Mouse (Mus musculus): Measurements from ENCODE around the gene Irx4. TPM values are rescaled to one million over a fixed set of nuclear protein-coding genes. Genes with fewer than 3 reads are reported as not detected.

Gene Irx4
- polyA plus RNA-seq, 1 experiment: not detected

DNA sequence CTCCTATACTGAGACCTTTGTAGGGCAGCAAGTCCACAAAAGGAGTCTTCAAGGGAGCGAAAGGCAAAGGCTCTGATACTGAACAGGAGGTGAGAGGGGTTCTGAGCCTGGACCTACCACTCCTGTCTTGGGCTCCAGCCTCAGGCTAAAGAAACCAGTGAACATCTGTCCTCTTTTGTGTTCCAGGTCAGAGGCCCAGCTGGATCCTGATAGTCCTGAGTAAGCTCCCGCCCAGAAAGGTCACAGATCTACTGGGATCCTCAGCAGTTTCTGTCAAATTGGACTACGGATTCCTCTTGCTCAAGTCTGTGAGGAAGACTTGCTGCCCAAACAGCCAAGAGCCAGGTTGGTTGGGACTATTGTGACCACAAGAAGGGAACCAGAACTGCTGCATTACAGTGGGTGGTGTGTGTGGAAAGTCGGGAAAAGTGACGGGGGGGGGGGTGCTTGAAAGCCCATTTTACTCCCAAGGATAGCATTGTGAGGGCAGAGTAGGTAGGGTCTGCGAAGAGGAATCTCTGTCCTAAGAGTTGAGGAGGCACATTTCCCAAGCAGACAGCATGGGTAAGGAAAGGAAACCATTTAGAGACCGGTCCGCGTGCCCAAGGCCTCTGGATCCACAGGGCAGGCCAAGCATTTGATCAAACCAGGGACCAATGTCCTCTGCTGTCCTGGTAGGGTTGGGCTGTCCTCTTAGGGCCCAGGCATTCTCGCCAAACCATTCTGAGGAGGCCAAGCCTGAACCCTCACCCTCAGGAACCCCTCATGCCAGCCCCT lies 514 bp upstream of the Irx4 start:
- Histone ChIP-seq H3K4me3 (no peak overlapping the region), H3K4me2 (ENCODE audit: low read depth) (no peak overlapping the region), H3K27me3 (ENCODE audit: control insufficient read depth, insufficient read depth, insufficient read length) (peaks cover 41% of the 10 kb centered on the region)

DNA sequence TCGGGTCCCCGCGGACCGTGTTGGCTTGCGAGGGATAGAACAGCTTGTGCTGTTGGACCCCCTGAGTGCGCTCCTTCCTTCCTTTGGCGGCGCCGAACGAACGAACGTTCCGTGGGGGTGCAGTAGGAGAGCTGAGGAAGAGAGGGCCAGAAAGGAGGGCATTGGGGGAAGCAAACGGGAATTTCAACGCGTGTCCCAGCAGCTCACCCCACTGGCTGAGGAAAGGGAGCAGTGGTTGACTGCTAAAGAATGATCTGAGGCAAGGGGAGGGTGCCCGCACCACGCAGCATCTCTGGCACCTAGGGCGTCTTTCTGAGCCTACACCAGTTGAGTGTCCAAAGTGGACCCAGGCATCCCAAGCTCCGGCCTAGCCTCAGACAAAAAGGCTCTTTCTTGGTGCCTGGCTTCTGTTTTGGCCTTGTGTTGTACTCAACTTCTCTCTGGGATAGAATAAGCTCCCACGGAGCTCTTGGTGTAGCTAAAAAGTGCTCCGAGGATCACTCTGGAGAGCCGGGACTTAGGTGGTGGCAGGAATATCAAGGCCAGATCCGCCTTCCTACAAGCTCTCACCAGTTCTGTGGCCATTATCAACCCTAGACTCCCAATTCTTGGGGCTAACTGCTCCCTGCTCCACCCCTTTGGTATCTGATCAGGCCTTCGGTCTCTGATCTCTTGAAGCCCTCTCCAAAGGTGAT lies 904 bp downstream of the Irx4 start:
- Histone ChIP-seq H3K79me2 (ENCODE audit: control insufficient read depth, insufficient read depth) (no peaks in the 10 kb centered on the region), H3K4me2 (ENCODE audit: low read depth) (no peak overlapping the region), H3K4me3 (no peak overlapping the region), H3ac (ENCODE audit: control insufficient read depth, insufficient read length) (no peak overlapping the region), H3K27me3 (ENCODE audit: control insufficient read depth, insufficient read depth, insufficient read length) (peaks cover 50% of the 10 kb centered on the region), H3K36me3 (ENCODE audit: control insufficient read depth, insufficient read depth) (no peaks in the 10 kb centered on the region)
- TF ChIP-seq POLR2A (IDR thresholded peaks at IDR 0.05; ENCODE audit: insufficient read length, low read depth): no peak
- TF ChIP-seq REST (IDR thresholded peaks at IDR 0.05; ENCODE audit: insufficient read depth, insufficient read length): no peak
- no peak for TF ChIP-seq TCF3 (IDR thresholded peaks at IDR 0.05; ENCODE audit: insufficient read length, low read depth)
- no peak for TF ChIP-seq POLR2AphosphoS2 (IDR thresholded peaks at IDR 0.05; ENCODE audit: insufficient read length, low read depth)
- no peak for TF ChIP-seq CEBPB (IDR thresholded peaks at IDR 0.05; ENCODE audit: insufficient read depth, poor library complexity, severe bottlenecking)
- TF ChIP-seq MYOD1 (IDR thresholded peaks at IDR 0.05; ENCODE audit: control insufficient read depth in 1 of 3, insufficient read length in 2 of 3, low read depth in 2 of 3): no peak
- no peak for TF ChIP-seq MYOG (IDR thresholded peaks at IDR 0.05; ENCODE audit: control insufficient read depth in 1 of 3, insufficient read depth in 1 of 3, insufficient read length in 2 of 3, low read depth in 2 of 3)
- TF ChIP-seq USF1 (IDR thresholded peaks at IDR 0.05; ENCODE audit: low read depth): no peak
- TF ChIP-seq E2F4 (IDR thresholded peaks at IDR 0.05; ENCODE audit: insufficient read depth): no peak
- TF ChIP-seq TCF12 (IDR thresholded peaks at IDR 0.05; ENCODE audit: insufficient read depth, poor library complexity, severe bottlenecking): no peak
- no peak for TF ChIP-seq MAX (IDR thresholded peaks at IDR 0.05; ENCODE audit: low read depth)
- TF ChIP-seq SRF (IDR thresholded peaks at IDR 0.05; ENCODE audit: control insufficient read depth, insufficient read length, low read depth): no peak

More for the DNA sequence above, 514 bp upstream of the Irx4 start:
- no peak overlapping the region for H3ac ChIP-seq (ENCODE audit: control insufficient read depth, insufficient read length)
- no peaks in the 10 kb centered on the region for H3K36me3 ChIP-seq (ENCODE audit: control insufficient read depth, insufficient read depth)
- TF ChIP-seq TCF3 (IDR thresholded peaks at IDR 0.05; ENCODE audit: insufficient read length, low read depth): no peak
- TF ChIP-seq TCF12 (IDR thresholded peaks at IDR 0.05; ENCODE audit: insufficient read depth, poor library complexity, severe bottlenecking): no peak
- TF ChIP-seq CEBPB (IDR thresholded peaks at IDR 0.05; ENCODE audit: insufficient read depth, poor library complexity, severe bottlenecking): no peak
- TF ChIP-seq POLR2A (IDR thresholded peaks at IDR 0.05; ENCODE audit: insufficient read length, low read depth): no peak
- TF ChIP-seq MYOD1 (IDR thresholded peaks at IDR 0.05; ENCODE audit: control insufficient read depth in 1 of 3, insufficient read length in 2 of 3, low read depth in 2 of 3): no peak
- no peak for TF ChIP-seq POLR2AphosphoS2 (IDR thresholded peaks at IDR 0.05; ENCODE audit: insufficient read length, low read depth)
- TF ChIP-seq REST (IDR thresholded peaks at IDR 0.05; ENCODE audit: insufficient read depth, insufficient read length): no peak
- TF ChIP-seq MAX (IDR thresholded peaks at IDR 0.05; ENCODE audit: low read depth): no peak
- no peak for TF ChIP-seq E2F4 (IDR thresholded peaks at IDR 0.05; ENCODE audit: insufficient read depth)
- TF ChIP-seq USF1 (IDR thresholded peaks at IDR 0.05; ENCODE audit: low read depth): no peak
- no peak for TF ChIP-seq MYOG (IDR thresholded peaks at IDR 0.05; ENCODE audit: control insufficient read depth in 1 of 3, insufficient read depth in 1 of 3, insufficient read length in 2 of 3, low read depth in 2 of 3)
- TF ChIP-seq SRF (IDR thresholded peaks at IDR 0.05; ENCODE audit: control insufficient read depth, insufficient read length, low read depth): no peak
- H3K79me2 ChIP-seq (ENCODE audit: control insufficient read depth, insufficient read depth): no peaks in the 10 kb centered on the region

DNA sequence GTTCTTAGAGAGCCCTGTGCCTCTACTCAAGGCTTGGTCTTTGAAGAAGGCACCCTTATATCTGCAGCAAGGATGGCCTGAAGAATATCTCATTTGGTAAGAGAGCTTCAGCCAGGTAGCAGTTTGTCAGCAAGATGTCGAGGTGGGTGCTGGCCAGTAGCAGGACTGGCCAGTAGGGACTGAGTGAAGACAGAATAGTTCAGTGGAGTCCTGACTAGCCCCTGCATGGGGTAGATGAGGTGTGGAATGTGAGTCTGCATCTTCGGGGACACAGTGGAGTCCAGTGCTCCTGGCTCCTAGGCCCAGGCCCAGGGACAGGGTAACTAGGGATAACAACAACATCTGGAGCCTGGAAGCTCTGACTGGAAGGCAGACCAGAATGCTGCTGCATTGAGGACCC lies 1.6 kb downstream of the Irx4 start:
- H3K4me2 ChIP-seq (ENCODE audit: low read depth): no peak overlapping the region
- H3K4me3 ChIP-seq: no peak overlapping the region
- no peaks in the 10 kb centered on the region for H3K36me3 ChIP-seq (ENCODE audit: control insufficient read depth, insufficient read depth)
- H3K79me2 ChIP-seq (ENCODE audit: control insufficient read depth, insufficient read depth): no peaks in the 10 kb centered on the region
- TF ChIP-seq TCF3 (IDR thresholded peaks at IDR 0.05; ENCODE audit: insufficient read length, low read depth): no peak
- no peak for TF ChIP-seq USF1 (IDR thresholded peaks at IDR 0.05; ENCODE audit: low read depth)
- no peak for TF ChIP-seq REST (IDR thresholded peaks at IDR 0.05; ENCODE audit: insufficient read depth, insufficient read length)
- TF ChIP-seq MYOD1 (IDR thresholded peaks at IDR 0.05; ENCODE audit: control insufficient read depth in 1 of 3, insufficient read length in 2 of 3, low read depth in 2 of 3): no peak
- TF ChIP-seq POLR2A (IDR thresholded peaks at IDR 0.05; ENCODE audit: insufficient read length, low read depth): no peak
- TF ChIP-seq MYOG (IDR thresholded peaks at IDR 0.05; ENCODE audit: control insufficient read depth in 1 of 3, insufficient read depth in 1 of 3, insufficient read length in 2 of 3, low read depth in 2 of 3): no peak
- TF ChIP-seq POLR2AphosphoS2 (IDR thresholded peaks at IDR 0.05; ENCODE audit: insufficient read length, low read depth): no peak
- no peak for TF ChIP-seq TCF12 (IDR thresholded peaks at IDR 0.05; ENCODE audit: insufficient read depth, poor library complexity, severe bottlenecking)
- no peak for TF ChIP-seq SRF (IDR thresholded peaks at IDR 0.05; ENCODE audit: control insufficient read depth, insufficient read length, low read depth)
- TF ChIP-seq E2F4 (IDR thresholded peaks at IDR 0.05; ENCODE audit: insufficient read depth): no peak
- no peak for TF ChIP-seq CEBPB (IDR thresholded peaks at IDR 0.05; ENCODE audit: insufficient read depth, poor library complexity, severe bottlenecking)
- no peak for TF ChIP-seq MAX (IDR thresholded peaks at IDR 0.05; ENCODE audit: low read depth)
- H3ac ChIP-seq (ENCODE audit: control insufficient read depth, insufficient read length): no peak overlapping the region
- H3K27me3 ChIP-seq (ENCODE audit: control insufficient read depth, insufficient read depth, insufficient read length): peaks cover 54% of the 10 kb centered on the region

DNA sequence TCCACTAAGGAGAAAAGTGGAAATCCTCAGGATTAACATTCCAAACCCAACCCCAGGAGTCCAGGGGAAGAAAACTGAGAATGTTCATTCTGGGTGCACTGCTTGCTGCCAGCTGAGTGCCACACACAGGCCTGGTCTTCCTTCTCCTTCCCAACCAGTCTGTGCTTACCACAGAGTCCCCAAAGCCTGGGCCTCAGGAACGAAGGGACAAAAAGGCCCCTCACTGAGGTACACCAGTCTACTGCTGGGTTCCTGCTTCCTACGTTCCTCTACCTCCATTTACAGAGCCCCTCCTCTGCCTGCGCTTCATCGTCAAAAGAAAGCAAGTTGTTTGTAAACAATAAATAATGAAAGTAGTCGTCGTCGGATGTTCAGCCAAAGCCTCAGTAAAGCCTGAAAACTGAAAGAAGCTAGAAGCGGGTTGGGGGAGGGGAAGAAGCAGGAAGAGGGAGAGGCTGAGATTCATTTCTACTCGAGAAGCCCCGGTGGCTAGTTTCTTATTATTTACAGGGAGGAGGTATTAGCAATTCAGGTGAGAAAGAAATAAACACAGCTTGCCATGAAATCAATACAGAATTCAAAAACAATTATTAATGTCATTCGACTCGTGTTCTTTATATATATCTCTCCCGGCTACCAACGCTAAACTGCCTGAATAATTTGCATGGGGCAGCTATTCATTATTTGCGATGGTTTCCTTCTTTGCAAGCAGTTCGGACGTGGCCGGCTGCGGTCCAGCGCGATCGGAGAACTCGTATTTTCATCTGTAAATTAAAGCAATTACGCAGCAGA lies 2.3 kb downstream of the Irx4 start:
- TF ChIP-seq POLR2A (IDR thresholded peaks at IDR 0.05; ENCODE audit: insufficient read length, low read depth) (no peak), USF1 (IDR thresholded peaks at IDR 0.05; ENCODE audit: low read depth) (no peak), CEBPB (IDR thresholded peaks at IDR 0.05; ENCODE audit: insufficient read depth, poor library complexity, severe bottlenecking) (no peak), REST (IDR thresholded peaks at IDR 0.05; ENCODE audit: insufficient read depth, insufficient read length) (no peak), E2F4 (IDR thresholded peaks at IDR 0.05; ENCODE audit: insufficient read depth) (no peak), MYOD1 (IDR thresholded peaks at IDR 0.05; ENCODE audit: control insufficient read depth in 1 of 3, insufficient read length in 2 of 3, low read depth in 2 of 3) (no peak)
- H3K4me3 ChIP-seq: no peak overlapping the region

More for the DNA sequence above, 2.3 kb downstream of the Irx4 start:
- Histone ChIP-seq H3K79me2 (ENCODE audit: control insufficient read depth, insufficient read depth) (no peaks in the 10 kb centered on the region), H3K36me3 (ENCODE audit: control insufficient read depth, insufficient read depth) (no peaks in the 10 kb centered on the region), H3ac (ENCODE audit: control insufficient read depth, insufficient read length) (no peak overlapping the region), H3K27me3 (ENCODE audit: control insufficient read depth, insufficient read depth, insufficient read length) (peaks cover 60% of the 10 kb centered on the region), H3K4me2 (ENCODE audit: low read depth) (no peak overlapping the region)
